Mouse (Mus musculus): ENCODE data around the gene Tssk3. TPM values are rescaled to one million over a fixed set of nuclear protein-coding genes. Genes with fewer than 3 reads are reported as not detected.

Tssk3 gene
- polyA plus RNA-seq, 1 experiment from 2014 or later, result not detected

GRCm38 (mm10) chr4:129495672-129496562, 5.1 kb upstream of the Tssk3 start:
- ATAC-seq (replicated peaks; ENCODE audit: insufficient number of reproducible peaks, low FRiP score, low TSS enrichment), result no peak
- Histone ChIP-seq H3K4me1 (ENCODE audit: control insufficient read depth, insufficient read depth, low read length) (peaks cover 28% of the 10 kb centered on the region), H3K9me3 (replicated peaks; ENCODE audit: control insufficient read depth, low read length) (no peaks in the 10 kb centered on the region), H3K27ac (ENCODE audit: low read depth, low read length) (peak overlapping the region; percentile 76), H3K4me2 (peak overlapping the region; percentile 11; the same call in 1 of the 2 replicates), H3K9ac (ENCODE audit: low read depth, low read length) (no peak overlapping the region), H3K4me3 (ENCODE audit: low read depth, low read length) (no peak overlapping the region), H3K27me3 (ENCODE audit: control insufficient read depth, insufficient read depth, low read length) (peaks cover 11% of the 10 kb centered on the region), H3K36me3 (ENCODE audit: control insufficient read depth, insufficient read depth, low read length) (no peaks in the 10 kb centered on the region)
- WGBS (ENCODE audit: insufficient replicate concordance), result 30% methylated on average over 16 of the region's 16 CpGs

DNA sequence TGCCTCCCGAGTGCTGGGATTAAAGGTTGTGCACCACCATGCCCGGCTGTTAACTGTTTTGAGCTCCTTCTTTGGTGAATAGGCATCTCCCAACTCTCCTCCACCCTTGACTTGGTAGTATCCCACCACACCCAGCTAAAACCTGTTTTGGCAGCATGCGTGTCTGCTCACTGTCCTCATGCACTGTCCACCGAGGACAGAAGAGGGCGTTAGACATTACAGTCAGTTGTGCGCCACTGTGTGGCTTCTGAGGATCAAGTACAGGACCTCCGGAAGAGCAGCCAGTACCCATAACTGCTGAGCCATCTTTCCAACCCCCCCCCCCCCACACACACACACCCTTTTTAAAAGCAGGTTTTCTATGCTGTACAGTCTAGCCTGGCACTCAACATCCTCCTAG, 3.9 kb upstream of the Tssk3 start:
- Histone ChIP-seq H3K4me1 (ENCODE audit: control insufficient read depth, insufficient read depth, low read length) (peaks cover 23% of the 10 kb centered on the region), H3K4me3 (ENCODE audit: low read depth, low read length) (no peak overlapping the region), H3K9ac (ENCODE audit: low read depth, low read length) (no peak overlapping the region), H3K27me3 (ENCODE audit: control insufficient read depth, insufficient read depth, low read length) (peaks cover 20% of the 10 kb centered on the region), H3K4me2 (no peak overlapping the region), H3K36me3 (ENCODE audit: control insufficient read depth, insufficient read depth, low read length) (no peaks in the 10 kb centered on the region), H3K9me3 (replicated peaks; ENCODE audit: control insufficient read depth, low read length) (no peaks in the 10 kb centered on the region), H3K27ac (ENCODE audit: low read depth, low read length) (no peak overlapping the region)
- 64% methylated on average over 7 of the region's 7 CpGs for WGBS (ENCODE audit: insufficient replicate concordance)
- ATAC-seq (replicated peaks; ENCODE audit: insufficient number of reproducible peaks, low FRiP score, low TSS enrichment), result no peak

DNA sequence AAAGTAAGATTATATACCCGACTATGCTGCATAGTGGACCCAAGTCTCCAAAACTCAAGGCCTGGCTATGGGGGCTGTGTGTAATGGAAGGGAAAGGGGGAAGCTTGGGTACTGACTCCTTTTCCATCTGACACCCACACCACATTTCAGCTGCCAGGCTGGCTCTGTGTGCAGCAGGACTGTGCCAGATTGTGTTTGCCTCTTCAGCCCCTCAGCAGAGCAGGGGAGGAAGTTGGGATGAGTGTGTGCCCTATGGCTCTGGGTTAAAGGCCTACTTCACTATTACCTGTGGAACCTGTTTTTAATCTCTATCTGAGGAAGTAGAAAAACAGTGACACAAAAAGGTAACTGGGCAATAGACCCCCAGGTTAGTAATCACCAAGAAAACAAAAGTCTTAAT, 9.7 kb downstream of the Tssk3 start:
- ATAC-seq (replicated peaks; ENCODE audit: insufficient number of reproducible peaks, low FRiP score, low TSS enrichment), result no peak
- Histone ChIP-seq H3K4me3 (ENCODE audit: low read depth, low read length) (no peak overlapping the region), H3K36me3 (ENCODE audit: control insufficient read depth, insufficient read depth, low read length) (peaks cover 25% of the 10 kb centered on the region), H3K4me1 (ENCODE audit: control insufficient read depth, insufficient read depth, low read length) (no peaks in the 10 kb centered on the region), H3K4me2 (no peak overlapping the region), H3K27ac (ENCODE audit: low read depth, low read length) (no peak overlapping the region), H3K9ac (ENCODE audit: low read depth, low read length) (no peak overlapping the region), H3K9me3 (replicated peaks; ENCODE audit: control insufficient read depth, low read length) (no peaks in the 10 kb centered on the region), H3K27me3 (ENCODE audit: control insufficient read depth, insufficient read depth, low read length) (no peaks in the 10 kb centered on the region)
- WGBS (ENCODE audit: insufficient replicate concordance), result 77% methylated on average over 1 of the region's 1 CpGs

DNA sequence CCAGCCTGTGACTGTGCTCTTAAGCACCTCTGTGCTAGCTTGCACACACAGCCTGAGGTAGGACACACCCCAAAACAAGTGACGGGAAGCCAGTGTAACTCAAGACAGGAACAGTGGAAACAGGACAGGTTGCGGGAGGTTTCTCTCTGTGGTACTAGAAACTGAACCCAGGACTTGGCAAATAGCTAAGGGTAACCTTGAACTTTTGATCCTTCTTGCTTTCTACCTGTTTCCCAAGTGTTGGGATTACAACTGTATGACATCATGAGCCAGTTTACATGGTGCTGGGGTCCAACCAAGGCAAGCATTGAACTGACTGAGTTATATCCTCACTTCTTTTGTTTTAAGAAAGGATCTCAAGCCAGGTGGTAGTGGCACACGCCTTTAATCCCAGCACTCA, 11.0 kb downstream of the Tssk3 start:
- no peak overlapping the region for H3K4me2 ChIP-seq
- no peaks in the 10 kb centered on the region for H3K9me3 ChIP-seq (replicated peaks; ENCODE audit: control insufficient read depth, low read length)
- H3K4me1 ChIP-seq (ENCODE audit: control insufficient read depth, insufficient read depth, low read length), result no peaks in the 10 kb centered on the region
- H3K27ac ChIP-seq (ENCODE audit: low read depth, low read length), result no peak overlapping the region
- no peak overlapping the region for H3K4me3 ChIP-seq (ENCODE audit: low read depth, low read length)
- no peak for ATAC-seq (replicated peaks; ENCODE audit: insufficient number of reproducible peaks, low FRiP score, low TSS enrichment)
- H3K27me3 ChIP-seq (ENCODE audit: control insufficient read depth, insufficient read depth, low read length), result no peaks in the 10 kb centered on the region
- H3K9ac ChIP-seq (ENCODE audit: low read depth, low read length), result no peak overlapping the region
- 82% methylated on average over 3 of the region's 3 CpGs for WGBS (ENCODE audit: insufficient replicate concordance)
- H3K36me3 ChIP-seq (ENCODE audit: control insufficient read depth, insufficient read depth, low read length), result peaks cover 26% of the 10 kb centered on the region

DNA sequence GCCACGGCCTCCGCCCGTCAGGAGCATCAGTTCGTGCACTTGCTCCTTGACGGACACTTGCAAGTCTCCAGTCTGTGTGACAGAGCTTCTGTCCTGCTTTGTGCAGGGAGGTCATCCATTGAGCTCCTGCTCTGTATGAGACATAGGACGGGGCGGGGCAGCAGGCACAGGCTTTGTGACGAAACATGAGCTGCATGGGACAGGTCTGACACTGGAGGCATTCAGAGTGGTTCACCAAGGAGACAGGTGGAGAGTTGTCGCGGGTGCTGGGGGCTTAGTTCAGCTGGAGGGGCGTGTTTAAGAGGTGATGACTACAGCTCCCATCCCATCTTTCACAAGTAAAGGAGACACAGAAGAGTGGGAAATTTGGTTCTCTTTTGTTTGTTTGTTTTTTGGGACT, 14.8 kb downstream of the Tssk3 start:
- ATAC-seq (replicated peaks; ENCODE audit: insufficient number of reproducible peaks, low FRiP score, low TSS enrichment), result no peak
- H3K9me3 ChIP-seq (replicated peaks; ENCODE audit: control insufficient read depth, low read length), result no peaks in the 10 kb centered on the region

GRCm38 (mm10) chr4:129464286-129464815, 26.5 kb downstream of the Tssk3 start:
- Histone ChIP-seq H3K9me3 (replicated peaks; ENCODE audit: control insufficient read depth, low read length) (no peaks in the 10 kb centered on the region), H3K4me2 (no peak overlapping the region), H3K27me3 (ENCODE audit: control insufficient read depth, insufficient read depth, low read length) (no peaks in the 10 kb centered on the region), H3K4me3 (ENCODE audit: low read depth, low read length) (no peak overlapping the region), H3K27ac (ENCODE audit: low read depth, low read length) (no peak overlapping the region), H3K4me1 (ENCODE audit: control insufficient read depth, insufficient read depth, low read length) (peaks cover 6% of the 10 kb centered on the region; the same call in 1 of the 2 replicates), H3K36me3 (ENCODE audit: control insufficient read depth, insufficient read depth, low read length) (peaks cover 22% of the 10 kb centered on the region), H3K9ac (ENCODE audit: low read depth, low read length) (no peak overlapping the region)
- 81% methylated on average over 4 of the region's 4 CpGs for WGBS (ENCODE audit: insufficient replicate concordance)
- no peak for ATAC-seq (replicated peaks; ENCODE audit: insufficient number of reproducible peaks, low FRiP score, low TSS enrichment)

More for the DNA sequence above, 14.8 kb downstream of the Tssk3 start:
- H3K4me1 ChIP-seq (ENCODE audit: control insufficient read depth, insufficient read depth, low read length), result no peaks in the 10 kb centered on the region
- no peak overlapping the region for H3K4me2 ChIP-seq
- H3K9ac ChIP-seq (ENCODE audit: low read depth, low read length), result no peak overlapping the region
- no peak overlapping the region for H3K27ac ChIP-seq (ENCODE audit: low read depth, low read length)
- H3K4me3 ChIP-seq (ENCODE audit: low read depth, low read length), result no peak overlapping the region
- 89% methylated on average over 11 of the region's 11 CpGs for WGBS (ENCODE audit: insufficient replicate concordance)
- H3K27me3 ChIP-seq (ENCODE audit: control insufficient read depth, insufficient read depth, low read length), result no peaks in the 10 kb centered on the region
- H3K36me3 ChIP-seq (ENCODE audit: control insufficient read depth, insufficient read depth, low read length), result peaks cover 43% of the 10 kb centered on the region

GRCm38 (mm10) chr4:129463097-129464059, 27.4 kb downstream of the Tssk3 start:
- H3K27ac ChIP-seq (ENCODE audit: low read depth, low read length), result no peak overlapping the region
- peaks cover 22% of the 10 kb centered on the region for H3K36me3 ChIP-seq (ENCODE audit: control insufficient read depth, insufficient read depth, low read length)
- peaks cover 6% of the 10 kb centered on the region; the same call in 1 of the 2 replicates for H3K4me1 ChIP-seq (ENCODE audit: control insufficient read depth, insufficient read depth, low read length)
- no peak overlapping the region for H3K4me3 ChIP-seq (ENCODE audit: low read depth, low read length)
- no peaks in the 10 kb centered on the region for H3K9me3 ChIP-seq (replicated peaks; ENCODE audit: control insufficient read depth, low read length)
- H3K4me2 ChIP-seq, result no peak overlapping the region
- WGBS (ENCODE audit: insufficient replicate concordance), result 80% methylated on average over 24 of the region's 24 CpGs
- no peaks in the 10 kb centered on the region for H3K27me3 ChIP-seq (ENCODE audit: control insufficient read depth, insufficient read depth, low read length)
- no peak for ATAC-seq (replicated peaks; ENCODE audit: insufficient number of reproducible peaks, low FRiP score, low TSS enrichment)
- no peak overlapping the region for H3K9ac ChIP-seq (ENCODE audit: low read depth, low read length)

DNA sequence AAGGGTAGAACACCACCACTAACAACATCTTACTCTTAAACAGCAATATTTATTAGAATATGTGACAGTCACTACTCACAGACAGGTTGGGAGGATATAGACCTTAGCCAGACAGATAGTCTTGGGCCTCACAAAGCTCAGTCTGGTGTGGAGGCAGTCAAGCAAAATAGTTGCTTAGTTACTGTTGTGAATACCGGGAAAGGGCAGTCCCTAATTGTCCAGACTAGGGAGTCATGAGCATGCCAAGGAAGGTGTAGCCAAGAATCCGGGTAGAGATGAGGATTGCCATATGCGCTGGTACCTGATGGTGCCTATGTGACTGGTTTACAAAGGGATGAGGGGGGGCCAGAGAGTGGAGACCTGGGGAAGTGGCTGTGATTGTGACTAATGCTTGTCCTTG, 28.7 kb downstream of the Tssk3 start:
- Histone ChIP-seq H3K9me3 (replicated peaks; ENCODE audit: control insufficient read depth, low read length) (no peaks in the 10 kb centered on the region), H3K27me3 (ENCODE audit: control insufficient read depth, insufficient read depth, low read length) (no peaks in the 10 kb centered on the region), H3K9ac (ENCODE audit: low read depth, low read length) (peak overlapping the region; percentile 79), H3K4me2 (peak overlapping the region; percentile 87), H3K36me3 (ENCODE audit: control insufficient read depth, insufficient read depth, low read length) (peaks cover 17% of the 10 kb centered on the region), H3K4me3 (ENCODE audit: low read depth, low read length) (peak overlapping the region; percentile 85), H3K4me1 (ENCODE audit: control insufficient read depth, insufficient read depth, low read length) (peaks cover 6% of the 10 kb centered on the region; the same call in 1 of the 2 replicates), H3K27ac (ENCODE audit: low read depth, low read length) (no peak overlapping the region)
- ATAC-seq (replicated peaks; ENCODE audit: insufficient number of reproducible peaks, low FRiP score, low TSS enrichment), result no peak
- 54% methylated on average over 3 of the region's 3 CpGs for WGBS (ENCODE audit: insufficient replicate concordance)

Measured in heart, embryonic 11.5 days (tissue).